Mouse (Mus musculus): ENCODE data around the gene Npas3. TPM values are rescaled to one million over a fixed set of nuclear protein-coding genes. Genes with fewer than 3 reads are reported as not detected.

Gene Npas3
- polyA plus RNA-seq, 1 experiment, result 1.2 TPM

- Histone ChIP-seq H3K4me3 (ENCODE audit: low read depth, low read length) (peak overlapping the region; percentile 23), H3K36me3 (ENCODE audit: control insufficient read depth, insufficient read depth, low read length, poor library complexity, severe bottlenecking) (no peaks in the 10 kb centered on the region), H3K27me3 (ENCODE audit: control insufficient read depth, insufficient read depth, low read length, poor library complexity, severe bottlenecking) (peaks cover 25% of the 10 kb centered on the region), H3K4me1 (ENCODE audit: control insufficient read depth, insufficient read depth, low read length) (no peaks in the 10 kb centered on the region), H3K27ac (ENCODE audit: insufficient read depth, low read length) (no peak overlapping the region), H3K9me3 (replicated peaks; ENCODE audit: control insufficient read depth, insufficient read depth, low read length, poor library complexity, severe bottlenecking) (no peaks in the 10 kb centered on the region), H3K9ac (ENCODE audit: low read depth, poor library complexity, severe bottlenecking) (no peak overlapping the region)
- TF ChIP-seq EP300 (IDR thresholded peaks at IDR 0.05; ENCODE audit: insufficient read depth, low read depth, low read length) (no peak), POLR2A (IDR thresholded peaks at IDR 0.05; ENCODE audit: insufficient read depth, low read length) (no peak), CTCF (IDR thresholded peaks at IDR 0.05; ENCODE audit: low read depth, low read length) (no peak)
These were observed 1.6 kb upstream of the Npas3 start for GRCm38 (mm10) chr12:53246581-53247490.

GRCm38 (mm10) chr12:53247491-53248035 lies 914 bp upstream of the Npas3 start:
- no peaks in the 10 kb centered on the region for H3K4me1 ChIP-seq (ENCODE audit: control insufficient read depth, insufficient read depth, low read length)
- H3K9ac ChIP-seq (ENCODE audit: low read depth, poor library complexity, severe bottlenecking), result no peak overlapping the region
- H3K4me3 ChIP-seq (ENCODE audit: low read depth, low read length), result peak overlapping the region; percentile 72
- H3K27me3 ChIP-seq (ENCODE audit: control insufficient read depth, insufficient read depth, low read length, poor library complexity, severe bottlenecking), result peaks cover 29% of the 10 kb centered on the region
- H3K27ac ChIP-seq (ENCODE audit: insufficient read depth, low read length), result no peak overlapping the region
- TF ChIP-seq CTCF (IDR thresholded peaks at IDR 0.05; ENCODE audit: low read depth, low read length) (no peak), EP300 (IDR thresholded peaks at IDR 0.05; ENCODE audit: insufficient read depth, low read depth, low read length) (no peak), POLR2A (IDR thresholded peaks at IDR 0.05; ENCODE audit: insufficient read depth, low read length) (no peak)
- no peaks in the 10 kb centered on the region for H3K36me3 ChIP-seq (ENCODE audit: control insufficient read depth, insufficient read depth, low read length, poor library complexity, severe bottlenecking)
- H3K9me3 ChIP-seq (replicated peaks; ENCODE audit: control insufficient read depth, insufficient read depth, low read length, poor library complexity, severe bottlenecking), result no peaks in the 10 kb centered on the region

- Histone ChIP-seq H3K9me3 (replicated peaks; ENCODE audit: control insufficient read depth, insufficient read depth, low read length, poor library complexity, severe bottlenecking) (no peaks in the 10 kb centered on the region), H3K27me3 (ENCODE audit: control insufficient read depth, insufficient read depth, low read length, poor library complexity, severe bottlenecking) (peaks cover 36% of the 10 kb centered on the region), H3K9ac (ENCODE audit: low read depth, poor library complexity, severe bottlenecking) (no peak overlapping the region), H3K4me1 (ENCODE audit: control insufficient read depth, insufficient read depth, low read length) (no peaks in the 10 kb centered on the region), H3K36me3 (ENCODE audit: control insufficient read depth, insufficient read depth, low read length, poor library complexity, severe bottlenecking) (no peaks in the 10 kb centered on the region), H3K27ac (ENCODE audit: insufficient read depth, low read length) (no peak overlapping the region), H3K4me3 (ENCODE audit: low read depth, low read length) (peak overlapping the region; percentile 72)
- TF ChIP-seq EP300 (IDR thresholded peaks at IDR 0.05; ENCODE audit: insufficient read depth, low read depth, low read length) (no peak), CTCF (IDR thresholded peaks at IDR 0.05; ENCODE audit: low read depth, low read length) (no peak)
These were observed 319 bp downstream of the Npas3 start for GRCm38 (mm10) chr12:53248796-53249195.

GRCm38 (mm10) chr12:53251701-53252181 lies 3.3 kb downstream of the Npas3 start:
- Histone ChIP-seq H3K27ac (ENCODE audit: insufficient read depth, low read length) (no peak overlapping the region), H3K9ac (ENCODE audit: low read depth, poor library complexity, severe bottlenecking) (no peak overlapping the region), H3K9me3 (replicated peaks; ENCODE audit: control insufficient read depth, insufficient read depth, low read length, poor library complexity, severe bottlenecking) (no peaks in the 10 kb centered on the region), H3K4me1 (ENCODE audit: control insufficient read depth, insufficient read depth, low read length) (no peaks in the 10 kb centered on the region), H3K4me3 (ENCODE audit: low read depth, low read length) (peak overlapping the region; percentile 52), H3K36me3 (ENCODE audit: control insufficient read depth, insufficient read depth, low read length, poor library complexity, severe bottlenecking) (no peaks in the 10 kb centered on the region), H3K27me3 (ENCODE audit: control insufficient read depth, insufficient read depth, low read length, poor library complexity, severe bottlenecking) (peaks cover 33% of the 10 kb centered on the region)
- TF ChIP-seq POLR2A (IDR thresholded peaks at IDR 0.05; ENCODE audit: insufficient read depth, low read length), result no peak
- no peak for TF ChIP-seq EP300 (IDR thresholded peaks at IDR 0.05; ENCODE audit: insufficient read depth, low read depth, low read length)
- no peak for TF ChIP-seq CTCF (IDR thresholded peaks at IDR 0.05; ENCODE audit: low read depth, low read length)

GRCm38 (mm10) chr12:53252213-53252571 lies 3.7 kb downstream of the Npas3 start:
- peaks cover 31% of the 10 kb centered on the region for H3K27me3 ChIP-seq (ENCODE audit: control insufficient read depth, insufficient read depth, low read length, poor library complexity, severe bottlenecking)

More at GRCm38 (mm10) chr12:53252213-53252571, 3.7 kb downstream of the Npas3 start:
- H3K9ac ChIP-seq (ENCODE audit: low read depth, poor library complexity, severe bottlenecking), result peak overlapping the region; percentile 85
- H3K9me3 ChIP-seq (replicated peaks; ENCODE audit: control insufficient read depth, insufficient read depth, low read length, poor library complexity, severe bottlenecking), result no peaks in the 10 kb centered on the region
- no peaks in the 10 kb centered on the region for H3K36me3 ChIP-seq (ENCODE audit: control insufficient read depth, insufficient read depth, low read length, poor library complexity, severe bottlenecking)
- TF ChIP-seq EP300 (IDR thresholded peaks at IDR 0.05; ENCODE audit: insufficient read depth, low read depth, low read length) (no peak), POLR2A (IDR thresholded peaks at IDR 0.05; ENCODE audit: insufficient read depth, low read length) (no peak)
- H3K27ac ChIP-seq (ENCODE audit: insufficient read depth, low read length), result no peak overlapping the region
- H3K4me3 ChIP-seq (ENCODE audit: low read depth, low read length), result peak overlapping the region; percentile 52; the same call in 1 of the 2 replicates
- no peaks in the 10 kb centered on the region for H3K4me1 ChIP-seq (ENCODE audit: control insufficient read depth, insufficient read depth, low read length)

Measured in ES-Bruce4 (cell line).